Mouse (Mus musculus) thymus, postnatal 25 days (tissue): ENCODE data around the gene Fbxo36.

Source experiments
- DNase-seq: peaks from one replicate; pipeline ENCODE4 v3.0.0; 2022

Fbxo36 gene

GRCm38 (mm10) chr1:84860360-84861254 lies 21.0 kb downstream of the Fbxo36 start:
- no peak for DNase-seq

- DNase-seq, result no peak
Observed at GRCm38 (mm10) chr1:84861255-84861630, 21.6 kb downstream of the Fbxo36 start.

GRCm38 (mm10) chr1:84864645-84865044 lies 25.0 kb downstream of the Fbxo36 start:
- no peak for DNase-seq

- no peak for DNase-seq
Observed at GRCm38 (mm10) chr1:84866231-84866630, 26.6 kb downstream of the Fbxo36 start.

GRCm38 (mm10) chr1:84866706-84867230 lies 27.1 kb downstream of the Fbxo36 start:
- DNase-seq, result no peak

GRCm38 (mm10) chr1:84868311-84868710 lies 28.7 kb downstream of the Fbxo36 start:
- no peak for DNase-seq

- no peak for DNase-seq
Observed at GRCm38 (mm10) chr1:84868841-84869240, 29.2 kb downstream of the Fbxo36 start.

- no peak for DNase-seq
Observed at GRCm38 (mm10) chr1:84869498-84869897, 29.9 kb downstream of the Fbxo36 start.

DNA sequence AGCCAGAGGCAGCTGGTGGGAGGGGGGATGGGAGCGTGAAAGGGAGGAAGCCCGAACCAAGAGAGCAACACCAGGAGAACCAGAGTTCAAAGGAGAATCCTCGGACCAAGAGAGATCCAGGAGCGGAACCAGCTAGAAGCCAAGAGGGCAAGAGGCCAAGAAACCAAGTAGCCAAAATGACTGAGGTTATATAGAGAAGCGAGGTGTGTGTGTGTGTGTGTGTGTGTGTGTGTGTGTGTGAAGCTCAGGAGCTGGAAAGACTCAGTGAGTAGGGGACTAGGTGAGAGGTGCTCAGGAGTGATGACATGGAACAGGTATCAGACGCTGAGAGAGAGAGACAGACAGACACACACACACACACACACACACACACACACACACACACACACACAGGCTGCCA lies 31.5 kb downstream of the Fbxo36 start:
- DNase-seq, result no peak

GRCm38 (mm10) chr1:84872105-84872504 lies 32.5 kb downstream of the Fbxo36 start:
- DNase-seq, result no peak

DNA sequence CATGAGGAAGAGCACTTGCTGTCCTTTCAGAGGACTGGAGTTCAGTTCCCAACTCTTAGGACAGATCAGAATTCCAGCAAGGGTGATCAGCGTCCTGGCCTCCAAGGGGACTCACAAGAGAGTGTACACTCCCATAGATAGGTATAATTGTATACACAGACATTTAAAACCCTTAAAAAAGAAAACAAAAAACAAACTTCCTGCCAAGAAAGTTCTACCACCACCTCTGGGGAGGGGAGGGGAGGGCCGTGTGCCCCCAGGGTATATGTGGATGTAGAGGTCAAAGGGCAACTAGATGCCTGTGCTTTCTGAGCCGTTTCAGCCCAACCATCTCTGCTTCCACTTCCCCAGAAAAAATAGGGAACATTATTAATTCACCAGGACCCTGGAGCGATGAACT lies 33.3 kb downstream of the Fbxo36 start:
- no peak for DNase-seq

DNA sequence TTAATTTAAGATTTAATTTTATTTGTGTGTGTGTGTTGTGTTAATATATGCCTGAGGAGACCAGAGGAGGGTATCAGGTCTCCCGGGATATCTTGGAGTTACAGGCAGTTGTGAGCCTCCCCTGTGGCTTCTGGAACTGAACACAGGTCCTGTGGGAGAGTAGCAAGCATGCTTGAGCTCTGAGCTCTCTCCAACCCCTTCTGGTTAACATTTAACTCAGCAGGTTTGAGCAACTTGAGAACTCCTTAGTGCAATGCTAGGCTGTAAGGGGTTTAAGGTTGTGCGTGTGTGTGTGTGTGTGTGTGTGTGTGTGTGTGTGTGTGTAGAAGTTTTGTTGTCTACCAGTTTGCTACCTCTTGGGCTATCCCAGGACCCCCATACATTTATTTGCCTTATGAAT lies 37.9 kb downstream of the Fbxo36 start:
- DNase-seq, result no peak

GRCm38 (mm10) chr1:84879571-84880120 lies 40.0 kb downstream of the Fbxo36 start:
- DNase-seq, result no peak

GRCm38 (mm10) chr1:84881248-84882065 lies 41.8 kb downstream of the Fbxo36 start:
- no peak for DNase-seq

DNA sequence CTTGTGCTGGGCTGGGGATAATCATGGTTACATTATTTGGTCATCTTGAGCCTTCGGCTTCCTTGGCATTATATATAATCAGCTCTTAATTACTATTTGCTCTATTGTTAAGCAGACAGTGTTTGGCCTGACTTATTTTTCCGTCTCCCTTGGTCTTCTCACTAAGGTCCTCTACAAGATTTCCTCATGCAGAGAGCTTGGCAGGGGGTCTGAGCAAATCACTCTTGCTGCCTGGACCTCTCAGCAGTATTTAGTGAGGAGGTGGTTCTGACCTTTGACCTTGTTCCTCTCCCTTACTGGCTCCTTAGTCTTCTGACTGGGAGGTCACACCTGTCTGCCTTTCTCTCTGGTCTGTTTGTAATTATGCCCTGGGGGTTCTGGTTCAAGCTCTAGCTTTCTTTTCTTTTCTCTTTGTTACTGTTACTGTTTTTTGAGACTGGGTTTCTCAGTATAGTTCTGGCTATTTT lies 42.5 kb downstream of the Fbxo36 start:
- DNase-seq, result no peak

DNA sequence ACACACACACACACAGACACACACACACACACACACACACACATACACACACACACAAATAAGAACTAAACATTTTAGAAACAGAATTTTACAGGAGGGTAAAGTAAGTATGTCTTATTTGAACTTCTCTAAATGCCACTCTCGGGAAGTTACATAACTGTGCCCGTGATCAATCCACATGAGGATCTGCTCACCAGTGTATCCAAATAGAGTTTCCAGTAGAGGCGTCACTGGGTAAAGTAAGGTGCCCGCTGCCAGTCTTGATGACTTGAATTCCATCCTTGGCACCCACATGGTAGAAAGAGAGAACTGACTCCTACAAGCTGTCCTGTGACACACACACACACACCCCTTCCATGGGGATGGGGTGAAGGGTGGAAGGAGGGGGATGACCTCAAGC lies 43.3 kb downstream of the Fbxo36 start:
- no peak for DNase-seq

GRCm38 (mm10) chr1:84883889-84884288 lies 44.2 kb downstream of the Fbxo36 start:
- no peak for DNase-seq

GRCm38 (mm10) chr1:84885174-84885573 lies 45.5 kb downstream of the Fbxo36 start:
- no peak for DNase-seq

DNA sequence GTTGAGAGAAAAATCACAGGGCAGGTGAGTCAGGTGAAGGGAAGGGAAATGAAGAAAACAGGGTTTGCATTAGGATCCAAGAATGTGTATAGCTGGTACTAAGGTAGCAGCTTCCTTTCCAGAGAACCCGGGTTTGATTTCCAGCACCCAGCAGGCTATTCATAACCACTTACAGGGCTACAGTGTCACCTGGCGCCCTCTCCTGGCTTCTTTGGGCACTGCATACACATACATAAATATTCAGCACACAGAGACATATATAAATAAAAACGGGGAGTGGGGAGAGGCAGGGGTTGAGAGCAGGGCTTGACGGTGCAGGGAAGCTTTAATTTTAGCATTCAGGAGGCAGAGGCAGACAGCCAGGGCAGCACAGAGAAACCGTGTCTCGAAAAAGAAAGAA lies 46.3 kb downstream of the Fbxo36 start:
- peak; percentile 6 for DNase-seq

GRCm38 (mm10) chr1:84889330-84890004 lies 49.8 kb downstream of the Fbxo36 start:
- no peak for DNase-seq

DNA sequence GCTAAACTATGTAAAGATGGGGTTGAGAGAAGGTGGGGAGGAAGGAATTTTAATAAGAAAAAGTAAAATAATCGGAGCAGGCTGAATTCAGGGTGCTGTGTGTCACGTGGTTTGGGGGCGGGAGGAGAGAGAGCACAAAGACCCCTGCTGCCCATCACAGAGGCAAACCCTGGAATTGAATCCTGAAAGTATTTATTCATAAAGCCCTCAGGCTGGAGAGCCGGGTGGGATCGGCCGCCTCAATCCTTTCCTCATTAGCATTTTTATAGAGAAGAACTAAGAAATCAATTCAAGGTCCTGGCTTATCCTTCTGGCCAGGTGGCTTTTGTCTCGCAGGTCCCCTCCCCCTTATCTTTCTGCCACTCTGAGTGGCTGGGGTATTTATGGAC lies 50.4 kb downstream of the Fbxo36 start:
- no peak for DNase-seq

DNA sequence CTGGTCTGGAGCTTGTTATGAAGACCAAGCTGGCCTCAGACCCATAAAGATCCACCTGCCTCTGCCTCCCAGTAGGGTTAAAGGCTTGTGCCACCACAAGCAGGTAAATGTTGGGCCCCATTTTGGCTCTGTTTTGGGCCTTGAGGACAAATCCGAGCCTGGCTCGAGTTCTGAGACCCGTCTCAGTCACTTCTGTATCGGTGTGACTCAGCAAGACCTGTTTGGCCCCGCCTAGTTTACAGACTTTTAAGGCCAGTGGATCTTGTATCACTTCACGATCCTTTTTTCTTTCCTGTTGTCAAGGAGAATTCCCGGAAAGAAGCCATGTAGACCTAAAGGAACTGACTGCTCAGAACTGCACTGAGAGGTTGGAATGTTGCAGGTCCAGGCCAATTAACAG lies 50.9 kb downstream of the Fbxo36 start:
- DNase-seq, result no peak

- no peak for DNase-seq
Observed at GRCm38 (mm10) chr1:84891746-84892145, 52.1 kb downstream of the Fbxo36 start.
